Mouse (Mus musculus): ENCODE results near the gene Med13. TPM values are rescaled to one million over a fixed set of nuclear protein-coding genes. Genes with fewer than 3 reads are reported as not detected.
"Not testable (repeated sequence)": the region's sequence is repeated elsewhere in the genome, so short reads cannot be mapped to it uniquely, and the experiment has no call there.

Gene Med13
- polyA plus RNA-seq, 1 experiment from 2014 or later = 7.4 TPM

- H3K9me3 ChIP-seq (ENCODE audit: control insufficient read depth, low read length) = no peaks in the 10 kb centered on the region
- H3K36me3 ChIP-seq (ENCODE audit: control insufficient read depth, insufficient read depth, low read length) = no peaks in the 10 kb centered on the region
- no peak overlapping the region for H3K4me2 ChIP-seq (ENCODE audit: low read length)
- H3K9ac ChIP-seq (ENCODE audit: low read depth, low read length) = no peak overlapping the region
- WGBS = 81% methylated on average over 5 of the region's 5 CpGs
- no peak for ATAC-seq
- H3K4me3 ChIP-seq (ENCODE audit: low read length) = no peak overlapping the region
- peaks cover 3% of the 10 kb centered on the region for H3K4me1 ChIP-seq (ENCODE audit: control insufficient read depth, insufficient read depth, low read depth, low read length)
- H3K27ac ChIP-seq (ENCODE audit: low read depth, low read length) = no peak overlapping the region
- no peaks in the 10 kb centered on the region for H3K27me3 ChIP-seq (replicated peaks; ENCODE audit: control insufficient read depth, insufficient read depth, low read length)
Measured at GRCm38 (mm10) chr11:86347387-86348122, 9.8 kb downstream of the Med13 start.

GRCm38 (mm10) chr11:86346525-86346924 lies 10.9 kb downstream of the Med13 start:
- H3K4me2 ChIP-seq (ENCODE audit: low read length) = no peak overlapping the region
- ATAC-seq = no peak
- no peaks in the 10 kb centered on the region for H3K36me3 ChIP-seq (ENCODE audit: control insufficient read depth, insufficient read depth, low read length)
- no peaks in the 10 kb centered on the region; the same call in 1 of the 2 replicates for H3K4me1 ChIP-seq (ENCODE audit: control insufficient read depth, insufficient read depth, low read depth, low read length)
- H3K9me3 ChIP-seq (ENCODE audit: control insufficient read depth, low read length) = no peaks in the 10 kb centered on the region
- H3K27me3 ChIP-seq (replicated peaks; ENCODE audit: control insufficient read depth, insufficient read depth, low read length) = no peaks in the 10 kb centered on the region
- WGBS = 87% methylated on average over 3 of the region's 3 CpGs
- H3K9ac ChIP-seq (ENCODE audit: low read depth, low read length) = no peak overlapping the region
- H3K4me3 ChIP-seq (ENCODE audit: low read length) = no peak overlapping the region
- no peak overlapping the region for H3K27ac ChIP-seq (ENCODE audit: low read depth, low read length)

GRCm38 (mm10) chr11:86344940-86345339 lies 12.5 kb downstream of the Med13 start:
- not testable (repeated sequence) for H3K4me1 ChIP-seq (ENCODE audit: control insufficient read depth, insufficient read depth, low read depth, low read length); H3K36me3 ChIP-seq (ENCODE audit: control insufficient read depth, insufficient read depth, low read length); H3K9ac ChIP-seq (ENCODE audit: low read depth, low read length); ATAC-seq; H3K4me2 ChIP-seq (ENCODE audit: low read length); H3K4me3 ChIP-seq (ENCODE audit: low read length); H3K9me3 ChIP-seq (ENCODE audit: control insufficient read depth, low read length); H3K27me3 ChIP-seq (replicated peaks; ENCODE audit: control insufficient read depth, insufficient read depth, low read length); H3K27ac ChIP-seq (ENCODE audit: low read depth, low read length)
- 93% methylated on average over 1 of the region's 1 CpGs for WGBS

GRCm38 (mm10) chr11:86324251-86324650 lies 33.2 kb downstream of the Med13 start:
- H3K4me1 ChIP-seq (ENCODE audit: control insufficient read depth, insufficient read depth, low read depth, low read length) = no peaks in the 10 kb centered on the region
- ATAC-seq = no peak
- no peak overlapping the region for H3K4me2 ChIP-seq (ENCODE audit: low read length)
- H3K36me3 ChIP-seq (ENCODE audit: control insufficient read depth, insufficient read depth, low read length) = peaks cover 9% of the 10 kb centered on the region
- H3K9me3 ChIP-seq (ENCODE audit: control insufficient read depth, low read length) = no peaks in the 10 kb centered on the region
- WGBS = 89% methylated on average over 5 of the region's 5 CpGs
- no peak overlapping the region for H3K27ac ChIP-seq (ENCODE audit: low read depth, low read length)
- H3K9ac ChIP-seq (ENCODE audit: low read depth, low read length) = no peak overlapping the region
- H3K4me3 ChIP-seq (ENCODE audit: low read length) = no peak overlapping the region
- H3K27me3 ChIP-seq (replicated peaks; ENCODE audit: control insufficient read depth, insufficient read depth, low read length) = no peaks in the 10 kb centered on the region

GRCm38 (mm10) chr11:86314992-86315391 lies 42.4 kb downstream of the Med13 start:
- H3K36me3 ChIP-seq (ENCODE audit: control insufficient read depth, insufficient read depth, low read length) = peaks cover 12% of the 10 kb centered on the region; the same call in 1 of the 2 replicates
- ATAC-seq = not testable (repeated sequence)

GRCm38 (mm10) chr11:86310280-86310679 lies 47.1 kb downstream of the Med13 start:
- H3K27ac ChIP-seq (ENCODE audit: low read depth, low read length) = no peak overlapping the region
- no peaks in the 10 kb centered on the region for H3K27me3 ChIP-seq (replicated peaks; ENCODE audit: control insufficient read depth, insufficient read depth, low read length)
- 73% methylated on average over 6 of the region's 6 CpGs for WGBS
- H3K9ac ChIP-seq (ENCODE audit: low read depth, low read length) = no peak overlapping the region
- peaks cover 6% of the 10 kb centered on the region for H3K36me3 ChIP-seq (ENCODE audit: control insufficient read depth, insufficient read depth, low read length)
- no peaks in the 10 kb centered on the region for H3K9me3 ChIP-seq (ENCODE audit: control insufficient read depth, low read length)
- H3K4me1 ChIP-seq (ENCODE audit: control insufficient read depth, insufficient read depth, low read depth, low read length) = no peaks in the 10 kb centered on the region
- no peak overlapping the region for H3K4me3 ChIP-seq (ENCODE audit: low read length)
- ATAC-seq = no peak
- no peak overlapping the region for H3K4me2 ChIP-seq (ENCODE audit: low read length)

More at GRCm38 (mm10) chr11:86314992-86315391, 42.4 kb downstream of the Med13 start:
- not testable (repeated sequence) for H3K9me3 ChIP-seq (ENCODE audit: control insufficient read depth, low read length); H3K4me3 ChIP-seq (ENCODE audit: low read length); H3K9ac ChIP-seq (ENCODE audit: low read depth, low read length); H3K4me1 ChIP-seq (ENCODE audit: control insufficient read depth, insufficient read depth, low read depth, low read length); H3K27ac ChIP-seq (ENCODE audit: low read depth, low read length); H3K4me2 ChIP-seq (ENCODE audit: low read length); H3K27me3 ChIP-seq (replicated peaks; ENCODE audit: control insufficient read depth, insufficient read depth, low read length)
- WGBS = 96% methylated on average over 3 of the region's 3 CpGs

GRCm38 (mm10) chr11:86292201-86292600 lies 65.2 kb downstream of the Med13 start:
- H3K27me3 ChIP-seq (replicated peaks; ENCODE audit: control insufficient read depth, insufficient read depth, low read length); H3K4me3 ChIP-seq (ENCODE audit: low read length); ATAC-seq; H3K27ac ChIP-seq (ENCODE audit: low read depth, low read length); H3K9me3 ChIP-seq (ENCODE audit: control insufficient read depth, low read length); H3K9ac ChIP-seq (ENCODE audit: low read depth, low read length); H3K4me2 ChIP-seq (ENCODE audit: low read length); H3K36me3 ChIP-seq (ENCODE audit: control insufficient read depth, insufficient read depth, low read length); H3K4me1 ChIP-seq (ENCODE audit: control insufficient read depth, insufficient read depth, low read depth, low read length): not testable (repeated sequence)
- 96% methylated on average over 10 of the region's 10 CpGs for WGBS

- no peak overlapping the region for H3K4me3 ChIP-seq (ENCODE audit: low read length)
- ATAC-seq = no peak
- H3K4me2 ChIP-seq (ENCODE audit: low read length) = no peak overlapping the region
- no peaks in the 10 kb centered on the region for H3K4me1 ChIP-seq (ENCODE audit: control insufficient read depth, insufficient read depth, low read depth, low read length)
- peaks cover 4% of the 10 kb centered on the region for H3K36me3 ChIP-seq (ENCODE audit: control insufficient read depth, insufficient read depth, low read length)
- H3K9ac ChIP-seq (ENCODE audit: low read depth, low read length) = no peak overlapping the region
- 90% methylated on average over 6 of the region's 6 CpGs for WGBS
- H3K9me3 ChIP-seq (ENCODE audit: control insufficient read depth, low read length) = no peaks in the 10 kb centered on the region
- no peak overlapping the region for H3K27ac ChIP-seq (ENCODE audit: low read depth, low read length)
- no peaks in the 10 kb centered on the region for H3K27me3 ChIP-seq (replicated peaks; ENCODE audit: control insufficient read depth, insufficient read depth, low read length)
Measured at GRCm38 (mm10) chr11:86291714-86292113, 65.7 kb downstream of the Med13 start.

- ATAC-seq = no peak
- Histone ChIP-seq H3K27ac (ENCODE audit: low read depth, low read length) (no peak overlapping the region), H3K4me2 (ENCODE audit: low read length) (no peak overlapping the region), H3K9ac (ENCODE audit: low read depth, low read length) (no peak overlapping the region), H3K36me3 (ENCODE audit: control insufficient read depth, insufficient read depth, low read length) (peaks cover 31% of the 10 kb centered on the region), H3K27me3 (replicated peaks; ENCODE audit: control insufficient read depth, insufficient read depth, low read length) (no peaks in the 10 kb centered on the region), H3K9me3 (ENCODE audit: control insufficient read depth, low read length) (no peaks in the 10 kb centered on the region), H3K4me3 (ENCODE audit: low read length) (no peak overlapping the region), H3K4me1 (ENCODE audit: control insufficient read depth, insufficient read depth, low read depth, low read length) (no peaks in the 10 kb centered on the region)
- WGBS = 91% methylated on average over 8 of the region's 8 CpGs
Measured at GRCm38 (mm10) chr11:86285729-86286128, 71.7 kb downstream of the Med13 start.
